Mouse (Mus musculus) hindbrain, embryonic 16.5 days (tissue): ENCODE measurements at regions not wholly inside any gene's neighbourhood (a gene's known extent, or its start where the extent isn't known, plus 50 kb on each side); places are given as distances from the start of the nearest gene placed in this dataset.

Experiments
- ATAC-seq: fragments of 200-750 bp; cut with Nextera tagmentation; 2 replicates; pipeline ENCODE4 v1.8.0; 2017; ENCODE audit warnings: moderate TSS enrichment, moderate library complexity
- H3K27ac ChIP-seq: fragments of 300-500 bp; sonication (generic); 2 replicates; pipeline ENCODE4 v1.5.1; 2014; ENCODE audit warnings: low read depth, mild to moderate bottlenecking, control low read depth, low read length, moderate library complexity
- H3K27me3 ChIP-seq: fragments of 300-500 bp; sonication (generic); replicated peaks from 2 replicates; pipeline ENCODE4 v1.6.1; 2014; ENCODE audit warnings: low read length; ENCODE audit not compliant: control insufficient read depth, insufficient read depth
- H3K36me3 ChIP-seq: fragments of 300-500 bp; sonication (generic); 2 replicates; pipeline ENCODE4 v1.6.1; 2014; ENCODE audit warnings: mild to moderate bottlenecking, low read length, moderate library complexity, mixed read lengths; ENCODE audit not compliant: control insufficient read depth, insufficient read depth
- H3K4me1 ChIP-seq: fragments of 300-500 bp; sonication (generic); 2 replicates; pipeline ENCODE4 v1.6.1; 2014; ENCODE audit warnings: low read depth, low read length; ENCODE audit not compliant: control insufficient read depth, insufficient read depth
- H3K4me2 ChIP-seq: fragments of 300-500 bp; sonication (generic); 2 replicates; pipeline ENCODE4 v1.6.1; 2014; ENCODE audit warnings: mild to moderate bottlenecking, low read length, control low read depth, moderate library complexity
- H3K4me3 ChIP-seq: fragments of 300-500 bp; sonication (generic); 2 replicates; pipeline ENCODE4 v1.5.1; 2014; ENCODE audit warnings: mild to moderate bottlenecking, low read length, control low read depth, moderate library complexity
- H3K9ac ChIP-seq: fragments of 300-500 bp; sonication (generic); 2 replicates; pipeline ENCODE4 v1.6.1; 2014; ENCODE audit warnings: low read depth, mild to moderate bottlenecking, control low read depth, low read length, moderate library complexity
- H3K9me3 ChIP-seq: fragments of 300-500 bp; sonication (generic); 2 replicates; pipeline ENCODE4 v1.6.1; 2014; ENCODE audit warnings: mild to moderate bottlenecking, low read length, moderate library complexity; ENCODE audit not compliant: control insufficient read depth
- WGBS: fragments of 180-500 bp; shearing (Covaris S2); extraction: QIAGEN DNeasy Blood & Tissue Kit; methylation state at CpG from one replicate; pipeline ENCODE4 v1.1.7; 2014; 5-methylcytosine and 5-hydroxymethylcytosine counted together

GRCm38 (mm10) chr4:88956605-88957004 is 76.6 kb upstream of the Ifne start:
- no peak overlapping the region for H3K27ac ChIP-seq
- 70% methylated on average over 4 of the region's 4 CpGs for WGBS
- no peaks in the 10 kb centered on the region for H3K36me3 ChIP-seq
- H3K4me2 ChIP-seq = no peak overlapping the region
- H3K4me3 ChIP-seq = no peak overlapping the region
- H3K4me1 ChIP-seq = no peaks in the 10 kb centered on the region
- H3K27me3 ChIP-seq = no peaks in the 10 kb centered on the region
- ATAC-seq = no peak
- no peak overlapping the region for H3K9ac ChIP-seq
- H3K9me3 ChIP-seq = no peaks in the 10 kb centered on the region

- no peaks in the 10 kb centered on the region for H3K27me3 ChIP-seq
- H3K36me3 ChIP-seq = no peaks in the 10 kb centered on the region
- WGBS = 44% methylated on average over 7 of the region's 7 CpGs
- H3K4me3 ChIP-seq = no peak overlapping the region
- no peak overlapping the region for H3K9ac ChIP-seq
- H3K9me3 ChIP-seq = no peaks in the 10 kb centered on the region
- no peak overlapping the region for H3K27ac ChIP-seq
- no peaks in the 10 kb centered on the region for H3K4me1 ChIP-seq
- ATAC-seq = no peak
- H3K4me2 ChIP-seq = no peak overlapping the region
Measured at GRCm38 (mm10) chr4:88956151-88956550, 76.2 kb upstream of the Ifne start.

GRCm38 (mm10) chr4:88955571-88955970 is 75.6 kb upstream of the Ifne start:
- Histone ChIP-seq H3K27me3 (no peaks in the 10 kb centered on the region), H3K27ac (no peak overlapping the region), H3K4me3 (no peak overlapping the region), H3K4me1 (no peaks in the 10 kb centered on the region), H3K4me2 (no peak overlapping the region), H3K36me3 (no peaks in the 10 kb centered on the region), H3K9ac (no peak overlapping the region), H3K9me3 (no peaks in the 10 kb centered on the region)
- ATAC-seq = no peak
- WGBS = 90% methylated on average over 7 of the region's 7 CpGs

GRCm38 (mm10) chr4:88954045-88954444 is 74.0 kb upstream of the Ifne start:
- Histone ChIP-seq H3K27ac (no peak overlapping the region), H3K27me3 (no peaks in the 10 kb centered on the region), H3K9me3 (no peaks in the 10 kb centered on the region), H3K4me3 (no peak overlapping the region), H3K4me1 (no peaks in the 10 kb centered on the region), H3K36me3 (no peaks in the 10 kb centered on the region), H3K4me2 (no peak overlapping the region), H3K9ac (no peak overlapping the region)
- no peak for ATAC-seq
- 96% methylated on average over 3 of the region's 3 CpGs for WGBS

GRCm38 (mm10) chr4:88951034-88951336 is 71.0 kb upstream of the Ifne start:
- H3K9me3 ChIP-seq = no peaks in the 10 kb centered on the region
- no peak overlapping the region for H3K27ac ChIP-seq
- no peak overlapping the region for H3K9ac ChIP-seq
- no peaks in the 10 kb centered on the region for H3K27me3 ChIP-seq
- H3K36me3 ChIP-seq = no peaks in the 10 kb centered on the region
- no peak overlapping the region for H3K4me3 ChIP-seq
- no peaks in the 10 kb centered on the region for H3K4me1 ChIP-seq
- WGBS = 41% methylated on average over 1 of the region's 1 CpGs
- H3K4me2 ChIP-seq = no peak overlapping the region
- no peak for ATAC-seq

GRCm38 (mm10) chr4:88950181-88951033 is 70.4 kb upstream of the Ifne start:
- H3K4me1 ChIP-seq = no peaks in the 10 kb centered on the region
- H3K36me3 ChIP-seq = no peaks in the 10 kb centered on the region
- no peak overlapping the region for H3K4me3 ChIP-seq
- H3K27me3 ChIP-seq = no peaks in the 10 kb centered on the region
- no peak overlapping the region for H3K9ac ChIP-seq
- WGBS = 41% methylated on average over 12 of the region's 12 CpGs
- H3K4me2 ChIP-seq = no peak overlapping the region
- H3K27ac ChIP-seq = no peak overlapping the region
- H3K9me3 ChIP-seq = no peaks in the 10 kb centered on the region
- ATAC-seq = no peak

GRCm38 (mm10) chr4:88948027-88948859 is 68.2 kb upstream of the Ifne start:
- no peak for ATAC-seq
- 87% methylated on average over 4 of the region's 4 CpGs for WGBS
- Histone ChIP-seq H3K9ac (no peak overlapping the region), H3K27ac (no peak overlapping the region), H3K4me3 (no peak overlapping the region), H3K4me1 (no peaks in the 10 kb centered on the region), H3K4me2 (no peak overlapping the region), H3K36me3 (no peaks in the 10 kb centered on the region), H3K27me3 (no peaks in the 10 kb centered on the region), H3K9me3 (no peaks in the 10 kb centered on the region)

- no peak for ATAC-seq
- Histone ChIP-seq H3K9ac (no peak overlapping the region), H3K9me3 (no peaks in the 10 kb centered on the region), H3K4me2 (no peak overlapping the region), H3K36me3 (no peaks in the 10 kb centered on the region), H3K4me1 (0 out of 2 replicates have a peak, but pooled peaks cover 2% of the 10 kb centered on the region), H3K27ac (no peak overlapping the region), H3K4me3 (no peak overlapping the region), H3K27me3 (no peaks in the 10 kb centered on the region; the same call in 1 of the 2 replicates)
- WGBS = 85% methylated on average over 4 of the region's 4 CpGs
Measured at GRCm38 (mm10) chr4:88941955-88942354, 62.0 kb upstream of the Ifne start.

GRCm38 (mm10) chr4:88940670-88941069 is 60.7 kb upstream of the Ifne start:
- no peak for ATAC-seq
- Histone ChIP-seq H3K36me3 (no peaks in the 10 kb centered on the region), H3K9me3 (no peaks in the 10 kb centered on the region), H3K4me1 (0 out of 2 replicates have a peak, but pooled peaks cover 2% of the 10 kb centered on the region), H3K27ac (no peak overlapping the region), H3K9ac (no peak overlapping the region), H3K27me3 (peaks cover 3% of the 10 kb centered on the region), H3K4me2 (no peak overlapping the region), H3K4me3 (no peak overlapping the region)
- 80% methylated on average over 2 of the region's 2 CpGs for WGBS
